Comparison of ENCODE assay signal across 16 mouse cellular contexts in the genomic region with DNA sequence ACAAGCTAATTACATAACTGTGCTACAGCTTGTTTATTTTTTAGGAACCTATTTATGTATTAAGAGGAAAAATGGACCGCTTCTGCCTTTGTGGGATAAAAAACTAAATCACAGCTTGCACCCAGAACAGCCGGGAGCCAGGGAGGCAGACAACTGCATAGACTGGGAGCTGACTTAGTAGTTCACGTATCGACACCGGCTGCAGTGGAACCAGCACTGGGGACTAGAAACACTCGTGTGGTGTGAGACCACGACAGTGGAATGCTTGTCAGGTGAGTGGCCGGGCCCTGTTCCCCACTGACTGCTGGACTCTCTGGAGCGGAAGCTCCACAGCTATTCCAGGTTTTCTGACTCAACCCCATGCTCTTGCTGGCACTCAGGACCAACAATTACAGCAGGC. TPM values are rescaled to one million over a fixed set of nuclear protein-coding genes. Genes with fewer than 3 reads are reported as not detected.
DNase-seq lines count a peak whose midpoint lies in the region; ATAC-seq lines count a peak whose summit lies in the region.
"Had no signal": no experiment of that assay in that cellular context is flagged by ENCODE, and none has a peak within 500 bp of the region (broad histone marks: within the 10 kb centered on the region; RNA-seq: fewer than 3 reads in every experiment).

No protein-coding gene starts in this region.

- H3K9me3 ChIP-seq in midbrain, embryonic 12.5 days = no peaks in the 10 kb centered on the region
- no peaks in the 10 kb centered on the region for H3K9me3 ChIP-seq in midbrain, embryonic 15.5 days
- H3K9me3 ChIP-seq: heart, embryonic 13.5 days; hindbrain, embryonic 12.5 days; liver, embryonic 15.5 days; lung, embryonic 15.5 days; midbrain, embryonic 10.5 days; neural tube, embryonic 15.5 days had no signal

- no peak overlapping the region for H3K4me3 ChIP-seq in midbrain, embryonic 12.5 days
- H3K4me3 ChIP-seq in midbrain, embryonic 15.5 days = no peak overlapping the region
- H3K4me3 ChIP-seq: heart, adult 2 months; heart, embryonic 13.5 days; hindbrain, embryonic 12.5 days; liver, embryonic 15.5 days; lung, embryonic 15.5 days; midbrain, embryonic 10.5 days; myocyte; neural tube, embryonic 15.5 days had no signal

- no peaks in the 10 kb centered on the region for H3K27me3 ChIP-seq in midbrain, embryonic 12.5 days
- H3K27me3 ChIP-seq in midbrain, embryonic 15.5 days (replicated peaks) = no peaks in the 10 kb centered on the region
- H3K27me3 ChIP-seq: heart, embryonic 13.5 days; hindbrain, embryonic 12.5 days; liver, embryonic 15.5 days; lung, embryonic 15.5 days; neural tube, embryonic 15.5 days had no signal

- ATAC-seq in frontal cortex, adult (ENCODE audit: low TSS enrichment) = peak; percentile 15; the same call in 1 of the 2 replicates
- 0 out of 2 replicates have a peak, but pooled peaks have one; percentile 41 for ATAC-seq in midbrain, embryonic 12.5 days (ENCODE audit: low FRiP score, low read depth)
- ATAC-seq in midbrain, embryonic 15.5 days (replicated peaks) = no peak; the same call in 1 of the 2 replicates
- ATAC-seq in common myeloid progenitor, adult 5-6 weeks (replicated peaks; ENCODE audit: low read depth, poor library complexity, severe bottlenecking) = 0 out of 2 replicates have a peak, but pooled peaks have one; percentile 7
- peak; percentile 6; the same call in 1 of the 2 replicates for ATAC-seq in megakaryocyte, adult 5-6 weeks (ENCODE audit: poor library complexity, severe bottlenecking)

- H3K9ac ChIP-seq in midbrain, embryonic 12.5 days (replicated peaks) = no peak overlapping the region
- H3K9ac ChIP-seq in midbrain, embryonic 15.5 days = no peak overlapping the region
- H3K9ac ChIP-seq: heart, embryonic 13.5 days; hindbrain, embryonic 12.5 days; liver, embryonic 15.5 days; lung, embryonic 15.5 days; neural tube, embryonic 15.5 days had no signal

- H3K4me1 ChIP-seq in midbrain, embryonic 12.5 days = no peaks in the 10 kb centered on the region
- no peaks in the 10 kb centered on the region for H3K4me1 ChIP-seq in midbrain, embryonic 15.5 days
- H3K4me1 ChIP-seq: hindbrain, embryonic 12.5 days; liver, embryonic 15.5 days; midbrain, embryonic 10.5 days had no signal

- H3K27ac ChIP-seq in midbrain, embryonic 12.5 days (replicated peaks) = no peak overlapping the region
- no peak overlapping the region for H3K27ac ChIP-seq in midbrain, embryonic 15.5 days
- H3K27ac ChIP-seq: heart, adult 2 months; heart, embryonic 13.5 days; hindbrain, embryonic 12.5 days; liver, embryonic 15.5 days; lung, embryonic 15.5 days; macrophage; midbrain, embryonic 10.5 days; neural tube, embryonic 15.5 days had no signal

- DNase-seq in frontal cortex, postnatal 14 days (ENCODE audit: low spot score in 2 of 2) = no peak
- no peak for DNase-seq in gastrocnemius, adult 8-10 months (ENCODE audit: low spot score in 2 of 2)

- 92% methylated on average over 9 of the region's 9 CpGs for WGBS in midbrain, embryonic 12.5 days
- WGBS in midbrain, embryonic 15.5 days = 87% methylated on average over 9 of the region's 9 CpGs

- peaks cover 23% of the 10 kb centered on the region for H3K36me3 ChIP-seq in midbrain, embryonic 12.5 days
- H3K36me3 ChIP-seq in midbrain, embryonic 15.5 days (replicated peaks) = no peaks in the 10 kb centered on the region; the same call in 1 of the 2 replicates

- no peak overlapping the region for H3K4me2 ChIP-seq in midbrain, embryonic 12.5 days (replicated peaks)
- no peak overlapping the region for H3K4me2 ChIP-seq in midbrain, embryonic 15.5 days
- H3K4me2 ChIP-seq: heart, embryonic 13.5 days; hindbrain, embryonic 12.5 days; liver, embryonic 15.5 days; lung, embryonic 15.5 days; neural tube, embryonic 15.5 days had no signal

RNA-seq across cellular contexts. Expression of a gene that starts 16.5 kb away (rescaled TPM):
- polyA plus RNA-seq in midbrain, embryonic 12.5 days (2016; fragmentation: Nextera tagmentation; extraction: Ambion mirVana) = 12.8 and 16.5 TPM in 2 replicates
- polyA plus RNA-seq in midbrain, embryonic 15.5 days (2015; fragmentation: Nextera tagmentation; extraction: Ambion mirVana) = 14.5 and 15.6 TPM in 2 replicates
- not detected in 2 replicates for total RNA-seq in common myeloid progenitor, adult 5-6 weeks (2017)
- not detected in 2 replicates for total RNA-seq in megakaryocyte, adult 5-6 weeks (2015)
- 0.37 TPM in 1 of 2 replicates, not detected in the other for total RNA-seq in megakaryocyte, adult 5-6 weeks (2017)
- 10 to 100 TPM; 18.5 to 23.3 (median 22.2) TPM for total RNA-seq in gastrocnemius, adult 8-10 months (2022)

RNA-seq across cellular contexts. Expression of a gene that starts 26.9 kb away (rescaled TPM):
- 47.8 and 48.9 TPM in 2 replicates for polyA plus RNA-seq in midbrain, embryonic 12.5 days (2016; fragmentation: Nextera tagmentation; extraction: Ambion mirVana)
- polyA plus RNA-seq in midbrain, embryonic 15.5 days (2015; fragmentation: Nextera tagmentation; extraction: Ambion mirVana) = 28.8 and 29.2 TPM in 2 replicates
- 147 and 148 TPM in 2 replicates for total RNA-seq in common myeloid progenitor, adult 5-6 weeks (2017)
- total RNA-seq in megakaryocyte, adult 5-6 weeks (2015) = 12.6 and 15.3 TPM in 2 replicates
- 26.1 and 37.9 TPM in 2 replicates for total RNA-seq in megakaryocyte, adult 5-6 weeks (2017)
- total RNA-seq in gastrocnemius, adult 8-10 months (2022) = 10 to 100 TPM in 2 of 4 experiments, 1 to 10 TPM in 2; 8.2 to 11.9 (median 10.1) TPM

Comparison
In these comparisons a context has a peak if more than half of its experiments do, and no peak if none do; other contexts are left out.
1. RNA of a gene that starts 16.5 kb away (total RNA-seq): 18.5 to 23.3 TPM in gastrocnemius, adult 8-10 months; not detected in common myeloid progenitor, adult 5-6 weeks and 0.37 TPM in megakaryocyte, adult 5-6 weeks; every median in the first group is over 10 times any median in the second.